Mouse (Mus musculus) lung, postnatal 14 days (tissue): Measurements from ENCODE around the gene Speer4e.
"Not testable (repeated sequence)": the region's sequence is repeated elsewhere in the genome, so short reads cannot be mapped to it uniquely, and the experiment has no call there.

Source experiments
- DNase-seq: peaks from one replicate; pipeline ENCODE4 v3.0.0; 2021

The Speer4e gene

GRCm38 (mm10) chr5:14938329-14938728, at the start of gene Speer4e:
TSS of gene Speer4e (minus strand) at chr5:14938429.
- DNase-seq: not testable (repeated sequence)

- not testable (repeated sequence) for DNase-seq
These were observed 48.6 kb upstream of the Speer4e start for GRCm38 (mm10) chr5:14986649-14987387.

- DNase-seq: not testable (repeated sequence)
These were observed 40.6 kb upstream of the Speer4e start, which contains the start of gene Gm10354 for GRCm38 (mm10) chr5:14978835-14979234. TSS of gene Gm10354 (minus strand) at chr5:14978935.

- not testable (repeated sequence) for DNase-seq
These were observed 39.1 kb upstream of the Speer4e start for GRCm38 (mm10) chr5:14977368-14977767.

- DNase-seq: not testable (repeated sequence)
These were observed 37.1 kb upstream of the Speer4e start for GRCm38 (mm10) chr5:14975294-14975693.

- not testable (repeated sequence) for DNase-seq
These were observed 34.6 kb upstream of the Speer4e start for GRCm38 (mm10) chr5:14972841-14973240.

GRCm38 (mm10) chr5:14963821-14964220, 25.6 kb upstream of the Speer4e start:
- DNase-seq: not testable (repeated sequence)

- not testable (repeated sequence) for DNase-seq
These were observed 23.3 kb upstream of the Speer4e start for GRCm38 (mm10) chr5:14961502-14961901.

- not testable (repeated sequence) for DNase-seq
These were observed 17.9 kb upstream of the Speer4e start for GRCm38 (mm10) chr5:14955928-14956706.

GRCm38 (mm10) chr5:14953587-14953986, 15.4 kb upstream of the Speer4e start:
- not testable (repeated sequence) for DNase-seq

- not testable (repeated sequence) for DNase-seq
These were observed 14.5 kb upstream of the Speer4e start for GRCm38 (mm10) chr5:14952749-14953148.

- DNase-seq: not testable (repeated sequence)
These were observed 13.6 kb upstream of the Speer4e start for GRCm38 (mm10) chr5:14951822-14952221.

- not testable (repeated sequence) for DNase-seq
These were observed 9.4 kb upstream of the Speer4e start for GRCm38 (mm10) chr5:14947482-14948198.

- DNase-seq: not testable (repeated sequence)
These were observed 7.3 kb upstream of the Speer4e start for GRCm38 (mm10) chr5:14945524-14945923.

- not testable (repeated sequence) for DNase-seq
These were observed 2.8 kb upstream of the Speer4e start for GRCm38 (mm10) chr5:14941043-14941442.

- DNase-seq: not testable (repeated sequence)
These were observed 4.5 kb downstream of the Speer4e start for GRCm38 (mm10) chr5:14933721-14934120.

GRCm38 (mm10) chr5:14927047-14927446, 11.2 kb downstream of the Speer4e start:
- DNase-seq: not testable (repeated sequence)

- DNase-seq: not testable (repeated sequence)
These were observed 23.4 kb downstream of the Speer4e start, which contains the start of gene Gm9758 for GRCm38 (mm10) chr5:14914799-14915198. TSS of gene Gm9758 (minus strand) at chr5:14914899.

GRCm38 (mm10) chr5:14914361-14914760, 23.9 kb downstream of the Speer4e start:
- not testable (repeated sequence) for DNase-seq

GRCm38 (mm10) chr5:14903539-14903938, 34.7 kb downstream of the Speer4e start:
- not testable (repeated sequence) for DNase-seq

GRCm38 (mm10) chr5:14892242-14892641, 46.0 kb downstream of the Speer4e start:
- no peak for DNase-seq

- peak; percentile 17 for DNase-seq
These were observed 52.9 kb downstream of the Speer4e start for GRCm38 (mm10) chr5:14885291-14885690.
